Mouse (Mus musculus): ENCODE measurements at regions not wholly inside any gene's neighbourhood (a gene's known extent, or its start where the extent isn't known, plus 50 kb on each side); places are given as distances from the start of the nearest gene placed in this dataset.

DNA sequence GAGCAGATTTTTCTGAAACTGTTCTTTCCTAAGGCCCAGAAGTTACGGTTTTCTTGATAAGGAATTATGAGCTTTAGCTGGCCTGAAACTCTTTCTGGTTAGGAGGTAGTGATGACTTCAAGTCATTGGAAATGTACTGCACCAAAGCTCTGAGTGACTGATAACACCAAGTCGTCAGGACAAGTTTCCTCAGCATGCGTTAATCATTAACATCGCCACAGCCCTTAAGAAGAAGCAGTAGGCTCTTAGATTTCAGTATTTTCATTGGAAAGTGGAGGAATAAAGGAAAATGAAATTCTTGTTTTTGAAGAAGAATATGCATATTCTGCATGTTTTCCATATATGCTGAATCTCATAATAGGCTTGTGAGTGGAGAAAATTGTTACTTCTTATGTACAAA lies 390.3 kb upstream of the Gm11114 start:
- TF ChIP-seq CTCF (IDR thresholded peaks at IDR 0.05; ENCODE audit: borderline replicate concordance, extremely low read depth, insufficient read depth, insufficient read length) (no peak), POLR2A (IDR thresholded peaks at IDR 0.05; ENCODE audit: borderline replicate concordance, extremely low read depth, insufficient read depth, insufficient read length, poor library complexity, severe bottlenecking) (no peak)
